Mouse (Mus musculus) macrophage (primary cell): ENCODE results near the gene Apoc4. TPM values are rescaled to one million over a fixed set of nuclear protein-coding genes. Genes with fewer than 3 reads are reported as not detected.
A peak's percentile ranks its signal among the peaks of the same experiment; 100 is the strongest.

Source experiments
- H3K27ac ChIP-seq: fragments of 350-480 bp; formaldehyde crosslinking; 2 replicates; pipeline ENCODE4 v1.9.0; 2021
- H3K36me3 ChIP-seq: fragments of 350-480 bp; formaldehyde crosslinking; 2 replicates; pipeline ENCODE4 v1.9.0; 2021; ENCODE audit errors: inconsistent target
- H3K4me3 ChIP-seq: fragments of 350-480 bp; formaldehyde crosslinking; 2 replicates; pipeline ENCODE4 v1.9.0; 2021; ENCODE audit errors: inconsistent target
- H3K79me2 ChIP-seq: fragments of 350-480 bp; formaldehyde crosslinking; 2 replicates; pipeline ENCODE4 v1.9.0; 2021; ENCODE audit errors: inconsistent target
- WGBS: methylation state at CpG from one replicate; pipeline ENCODE4 v1.1.7; 2026; ENCODE audit warnings: inconsistent platforms; ENCODE audit not compliant: missing documents; 5-methylcytosine and 5-hydroxymethylcytosine counted together
- polyA plus RNA-seq: library from polyadenylated mRNA; stranded (reverse); fragments of 250-400 nt; gene quantifications from 3 replicates; pipeline ENCODE4 v1.2.4, GENCODE M21; 2018; ENCODE audit warnings: inconsistent platforms

Apoc4 gene
- polyA plus RNA-seq, 1 experiment from 2014 or later, result not detected

- H3K27ac ChIP-seq, result no peak overlapping the region
- WGBS, result 97% methylated on average over 10 of the region's 10 CpGs
- no peak overlapping the region for H3K4me3 ChIP-seq
- peaks cover 17% of the 10 kb centered on the region for H3K79me2 ChIP-seq
- H3K36me3 ChIP-seq, result peaks cover 46% of the 10 kb centered on the region; the same call in 1 of the 2 replicates
Measured at GRCm38 (mm10) chr7:19710650-19711049, 29.4 kb upstream of the Apoc4 start.

- Histone ChIP-seq H3K79me2 (no peaks in the 10 kb centered on the region; the same call in 1 of the 2 replicates), H3K4me3 (no peak overlapping the region), H3K36me3 (peaks cover 28% of the 10 kb centered on the region; the same call in 1 of the 2 replicates), H3K27ac (no peak overlapping the region)
- WGBS, result 96% methylated on average over 7 of the region's 7 CpGs
Measured at GRCm38 (mm10) chr7:19705271-19705670, 24.0 kb upstream of the Apoc4 start.

- Histone ChIP-seq H3K27ac (no peak overlapping the region), H3K36me3 (peaks cover 21% of the 10 kb centered on the region; the same call in 1 of the 2 replicates), H3K4me3 (no peak overlapping the region), H3K79me2 (no peaks in the 10 kb centered on the region; the same call in 1 of the 2 replicates)
- WGBS, result 95% methylated on average over 4 of the region's 4 CpGs
Measured at GRCm38 (mm10) chr7:19704475-19704874, 23.2 kb upstream of the Apoc4 start.

- WGBS, result 94% methylated on average over 16 of the region's 16 CpGs
- H3K27ac ChIP-seq, result no peak overlapping the region
Measured at GRCm38 (mm10) chr7:19702859-19703555, 21.7 kb upstream of the Apoc4 start.

GRCm38 (mm10) chr7:19701069-19701761 lies 19.9 kb upstream of the Apoc4 start:
- peak overlapping the region; percentile 72 for H3K27ac ChIP-seq
- H3K79me2 ChIP-seq, result peaks cover 25% of the 10 kb centered on the region; the same call in 1 of the 2 replicates
- WGBS, result 47% methylated on average over 20 of the region's 22 CpGs
- no peak overlapping the region for H3K4me3 ChIP-seq
- H3K36me3 ChIP-seq, result peaks cover 2% of the 10 kb centered on the region; the same call in 1 of the 2 replicates

More at GRCm38 (mm10) chr7:19702859-19703555, 21.7 kb upstream of the Apoc4 start:
- Histone ChIP-seq H3K79me2 (peaks cover 9% of the 10 kb centered on the region; the same call in 1 of the 2 replicates), H3K4me3 (no peak overlapping the region), H3K36me3 (peaks cover 10% of the 10 kb centered on the region; the same call in 1 of the 2 replicates)

GRCm38 (mm10) chr7:19700299-19701068 lies 19.2 kb upstream of the Apoc4 start:
- H3K27ac ChIP-seq, result peak overlapping the region; percentile 72
- no peak overlapping the region for H3K4me3 ChIP-seq
- H3K36me3 ChIP-seq, result peaks cover 4% of the 10 kb centered on the region; the same call in 1 of the 2 replicates
- peaks cover 30% of the 10 kb centered on the region; the same call in 1 of the 2 replicates for H3K79me2 ChIP-seq
- 75% methylated on average over 12 of the region's 12 CpGs for WGBS

- Histone ChIP-seq H3K36me3 (peaks cover 4% of the 10 kb centered on the region; the same call in 1 of the 2 replicates), H3K79me2 (peaks cover 30% of the 10 kb centered on the region; the same call in 1 of the 2 replicates), H3K4me3 (no peak overlapping the region), H3K27ac (peak overlapping the region; percentile 72)
- 43% methylated on average over 4 of the region's 4 CpGs for WGBS
Measured at GRCm38 (mm10) chr7:19699827-19700148, 18.5 kb upstream of the Apoc4 start.

- WGBS, result 15% methylated on average over 19 of the region's 20 CpGs
- Histone ChIP-seq H3K4me3 (peak within 1 kb of the TSS; percentile 21), H3K27ac (peak within 1 kb of the TSS; percentile 72)
Measured at GRCm38 (mm10) chr7:19698907-19699826, 17.9 kb upstream of the Apoc4 start, which contains the start of gene Apoe. Apoe (minus strand) TSS chr7:19699188.

GRCm38 (mm10) chr7:19697949-19698906 lies 16.9 kb upstream of the Apoc4 start:
- 34% methylated on average over 28 of the region's 28 CpGs for WGBS
- peak overlapping the region; percentile 21 for H3K4me3 ChIP-seq
- H3K79me2 ChIP-seq, result peaks cover 30% of the 10 kb centered on the region; the same call in 1 of the 2 replicates
- H3K27ac ChIP-seq, result peak overlapping the region; percentile 72
- H3K36me3 ChIP-seq, result peaks cover 4% of the 10 kb centered on the region; the same call in 1 of the 2 replicates

More at GRCm38 (mm10) chr7:19698907-19699826, 17.9 kb upstream of the Apoc4 start, which contains the start of gene Apoe:
- Histone ChIP-seq H3K79me2 (peaks cover 30% of the 10 kb centered on the region; the same call in 1 of the 2 replicates), H3K36me3 (peaks cover 4% of the 10 kb centered on the region; the same call in 1 of the 2 replicates)

GRCm38 (mm10) chr7:19696336-19696873 lies 15.1 kb upstream of the Apoc4 start:
- H3K27ac ChIP-seq, result no peak overlapping the region
- peaks cover 30% of the 10 kb centered on the region; the same call in 1 of the 2 replicates for H3K79me2 ChIP-seq
- 95% methylated on average over 34 of the region's 34 CpGs for WGBS
- H3K36me3 ChIP-seq, result peaks cover 4% of the 10 kb centered on the region; the same call in 1 of the 2 replicates
- no peak overlapping the region for H3K4me3 ChIP-seq

- WGBS, result 92% methylated on average over 6 of the region's 6 CpGs
- H3K4me3 ChIP-seq, result no peak overlapping the region
- peaks cover 4% of the 10 kb centered on the region; the same call in 1 of the 2 replicates for H3K36me3 ChIP-seq
- peaks cover 30% of the 10 kb centered on the region; the same call in 1 of the 2 replicates for H3K79me2 ChIP-seq
- peak overlapping the region; percentile 55; the same call in 1 of the 2 replicates for H3K27ac ChIP-seq
Measured at GRCm38 (mm10) chr7:19695881-19696280, 14.6 kb upstream of the Apoc4 start.

GRCm38 (mm10) chr7:19695213-19695594 lies 13.9 kb upstream of the Apoc4 start:
- WGBS, result 30% methylated on average over 8 of the region's 8 CpGs
- Histone ChIP-seq H3K79me2 (peaks cover 30% of the 10 kb centered on the region; the same call in 1 of the 2 replicates), H3K4me3 (no peak overlapping the region), H3K27ac (peak overlapping the region; percentile 55), H3K36me3 (peaks cover 4% of the 10 kb centered on the region; the same call in 1 of the 2 replicates)
